Mouse (Mus musculus) left cerebral cortex, adult 11 months (tissue): ENCODE measurements around the gene Olfr560.

Source experiments
- DNase-seq: peaks from one replicate; pipeline ENCODE4 v3.0.0; 2022; ENCODE audit warnings: low spot score

The Olfr560 gene

DNA sequence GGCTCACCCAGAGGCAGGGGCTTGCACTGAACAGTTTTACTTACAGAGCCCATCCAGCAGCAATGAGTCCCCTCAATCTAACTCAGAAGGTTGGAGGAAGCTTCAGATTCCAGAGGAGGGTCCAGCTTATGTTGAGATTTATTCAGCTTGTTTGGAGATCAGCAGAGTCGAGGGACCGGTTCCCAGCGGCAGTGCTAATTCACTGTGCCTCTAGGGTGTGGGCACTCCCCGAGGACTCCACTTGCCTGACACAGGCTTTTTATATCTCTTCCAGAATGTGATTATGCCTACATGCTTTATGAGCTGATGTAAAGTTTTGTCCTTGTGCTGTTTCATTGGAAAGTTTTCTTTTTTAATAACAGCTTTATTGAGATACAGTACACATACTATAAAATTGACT, at the start of gene Olfr560, which contains the start of gene Olfr78:
TSS of gene Olfr560 (minus strand) at position 101 of the 400 bp plus-strand sequence.
TSS of gene Olfr78 (minus strand) at position 206 of the 400 bp plus-strand sequence.
- no peak for DNase-seq

DNA sequence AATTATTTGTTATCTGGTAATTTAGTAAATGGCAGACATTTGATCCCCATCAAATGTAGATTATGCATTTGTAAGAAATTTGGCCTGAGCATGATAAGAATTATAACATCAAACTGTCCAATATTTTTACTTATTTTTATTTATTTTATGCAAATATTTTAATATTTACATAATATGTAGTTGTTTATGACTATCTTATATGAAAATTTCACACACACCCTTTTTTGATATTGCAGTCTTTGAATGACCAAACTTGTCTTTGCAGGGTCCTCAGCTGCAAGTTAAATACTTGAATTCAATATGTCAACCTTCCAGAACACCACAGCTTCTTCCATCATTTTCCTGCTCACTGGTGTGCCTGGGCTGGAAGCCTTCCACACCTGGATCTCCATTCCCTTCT, 44.0 kb upstream of the Olfr560 start, which contains the start of gene Olfr564:
TSS of gene Olfr564 (plus strand) at position 301 of the 400 bp plus-strand sequence.
- DNase-seq = no peak

DNA sequence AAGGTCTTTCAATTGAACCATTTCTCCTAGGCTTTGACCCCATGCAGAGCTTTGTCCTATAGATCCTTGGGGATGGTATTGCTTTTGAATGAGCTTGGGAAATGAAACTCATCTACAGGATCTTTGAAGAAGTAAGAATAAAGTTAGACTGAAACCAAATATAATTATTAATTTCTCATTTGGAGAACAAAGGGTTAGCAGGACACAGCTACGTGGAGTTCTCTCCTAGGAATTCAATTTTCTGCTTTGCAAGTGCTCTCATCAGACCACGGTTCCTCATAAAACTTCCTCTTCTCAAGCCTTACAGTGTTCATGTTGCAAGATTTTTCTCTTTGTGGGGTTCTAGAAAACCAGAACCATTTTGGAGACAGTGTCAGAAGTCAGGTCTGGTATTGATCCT, 11.8 kb upstream of the Olfr560 start, which contains the start of gene Olfr561:
TSS of gene Olfr561 (plus strand) at position 301 of the 400 bp plus-strand sequence.
- DNase-seq = no peak

DNA sequence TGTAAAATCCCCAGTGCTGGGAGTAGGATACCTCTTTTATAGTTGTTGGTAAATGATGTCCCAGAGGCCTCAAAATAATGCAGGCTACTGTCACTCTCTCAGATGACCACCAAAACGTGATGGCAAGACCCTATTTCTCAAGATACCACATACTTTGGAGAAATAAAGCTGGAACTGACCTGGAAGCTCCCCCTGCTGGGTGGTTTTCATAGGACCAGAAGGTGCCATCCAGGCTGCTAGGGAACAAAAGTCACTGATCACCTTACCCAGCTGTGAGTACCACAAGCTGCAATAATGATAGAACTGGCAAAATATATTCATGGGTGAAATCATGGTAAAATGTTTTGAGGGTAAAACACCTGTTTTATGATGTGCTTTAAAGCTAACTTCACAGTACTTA, 7.1 kb downstream of the Olfr560 start:
- no peak for DNase-seq

DNA sequence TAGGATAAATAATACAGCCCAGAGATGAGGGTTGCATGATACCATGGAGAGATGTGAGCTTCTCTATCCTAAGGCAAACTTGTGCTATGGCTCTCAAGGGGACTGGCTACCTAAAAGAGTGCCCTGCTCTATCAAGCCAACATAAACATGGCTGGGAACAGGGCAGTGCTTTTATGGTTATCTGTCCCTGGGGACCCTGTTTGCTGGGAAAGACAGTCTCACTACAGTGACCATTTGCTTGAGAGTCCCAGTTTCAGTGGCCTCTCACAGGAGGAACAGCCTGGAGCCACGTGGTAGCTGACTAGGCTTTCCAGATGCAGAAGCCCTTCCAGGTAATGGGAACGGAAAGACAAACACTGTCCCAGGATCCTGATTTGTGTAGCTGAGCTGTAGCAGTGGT, 21.5 kb downstream of the Olfr560 start:
- DNase-seq = no peak

DNA sequence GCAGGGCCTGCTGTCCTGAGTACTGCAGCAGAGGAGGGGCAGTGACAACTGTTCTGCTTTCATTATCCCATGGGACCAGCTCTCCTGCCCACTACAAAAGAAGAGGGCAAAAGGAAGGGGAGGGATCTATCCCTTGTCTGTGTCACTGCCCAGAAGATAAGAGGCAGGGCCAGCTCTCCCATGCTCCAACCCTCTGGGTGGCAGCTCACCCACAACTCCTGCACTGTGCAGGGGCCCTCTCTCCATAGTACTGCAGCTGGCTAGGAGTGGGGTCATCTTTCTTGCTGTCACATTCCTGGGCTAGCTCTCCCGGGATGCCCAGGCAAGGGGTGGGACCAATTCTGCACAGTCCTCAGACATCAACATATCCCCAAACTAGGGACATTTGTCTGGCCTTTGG, 25.4 kb downstream of the Olfr560 start:
- DNase-seq = no peak

DNA sequence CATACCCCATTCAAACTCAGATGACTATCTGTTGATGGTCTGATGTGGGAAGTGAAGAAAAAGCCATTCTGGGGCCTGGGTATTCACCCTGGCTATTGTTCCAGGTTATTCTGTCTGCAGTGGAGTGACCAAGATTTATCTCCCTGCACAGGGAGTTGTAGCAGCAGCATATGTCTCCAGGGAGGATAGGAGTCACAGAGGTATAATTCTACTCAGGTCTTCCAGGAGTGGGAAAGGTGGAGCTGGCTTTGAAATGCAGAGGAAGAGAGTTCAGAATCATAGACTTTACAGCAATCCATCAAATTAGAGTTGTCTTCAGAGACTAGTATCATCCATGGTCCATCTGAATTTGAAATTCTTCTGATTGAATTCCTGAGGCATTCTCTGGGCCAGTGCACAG, 31.8 kb downstream of the Olfr560 start, which contains the start of gene Olfr559:
TSS of gene Olfr559 (minus strand) at position 101 of the 400 bp plus-strand sequence.
- DNase-seq = no peak

DNA sequence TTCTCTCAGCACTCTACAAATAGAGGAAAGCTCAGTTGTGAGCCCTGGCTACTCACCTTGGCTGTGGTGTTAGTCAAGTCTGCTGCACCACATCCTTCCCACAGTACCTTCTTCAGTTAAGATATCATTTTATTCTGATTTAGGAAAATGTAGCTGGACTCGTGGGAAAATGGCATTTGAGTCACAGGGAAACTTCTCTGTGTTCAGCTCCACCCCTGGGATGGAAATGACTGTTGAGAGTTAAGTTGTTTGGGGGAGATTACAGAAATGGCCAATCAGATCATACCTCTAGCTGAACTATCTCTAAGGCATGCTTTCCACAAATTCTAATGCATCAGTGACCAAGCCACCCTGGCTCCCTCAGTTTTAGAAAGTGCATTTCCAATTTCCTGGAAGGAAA, 40.2 kb downstream of the Olfr560 start, which contains the start of gene Olfr33:
TSS of gene Olfr33 (minus strand) at position 101 of the 400 bp plus-strand sequence.
- no peak for DNase-seq

DNA sequence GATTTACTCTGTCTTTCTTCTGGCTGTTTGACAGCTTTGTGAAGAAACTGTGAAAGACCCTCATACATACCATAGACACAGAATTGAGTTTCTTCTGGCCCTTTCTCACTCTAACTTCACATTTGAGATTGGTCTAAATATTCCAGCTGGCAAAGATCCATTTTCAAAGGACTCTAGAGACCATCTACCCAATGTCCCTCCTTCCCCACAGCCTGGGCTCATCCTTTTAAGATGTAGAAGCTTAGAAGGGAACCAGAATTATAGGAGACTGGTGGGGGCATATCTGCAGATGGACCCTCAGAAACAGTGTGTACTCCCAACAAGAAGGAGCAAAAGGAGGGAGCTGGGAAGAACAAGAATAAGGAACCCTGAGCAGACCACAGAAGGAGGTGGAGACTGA, 57.3 kb downstream of the Olfr560 start, which contains the start of gene Olfr558:
TSS of gene Olfr558 (plus strand) at position 301 of the 400 bp plus-strand sequence.
- DNase-seq = no peak
